Mouse (Mus musculus) lung, postnatal 0 days (tissue): ENCODE measurements around the gene Olfr1314. TPM values are rescaled to one million over a fixed set of nuclear protein-coding genes. Genes with fewer than 3 reads are reported as not detected.

Experiments used
- ATAC-seq: fragments of 200-750 bp; cut with Nextera tagmentation; 2 replicates; pipeline ENCODE4 v1.8.0; 2017; ENCODE audit warnings: moderate library complexity
- DNase-seq: peaks from one replicate; pipeline ENCODE4 v3.0.0-alpha.2; 2016; ENCODE audit warnings: low spot score
- H3K27ac ChIP-seq: fragments of 300-500 bp; sonication (generic); 2 replicates; pipeline ENCODE4 v1.5.1; 2014; ENCODE audit warnings: antibody characterized with exemption, mild to moderate bottlenecking, low read length, mixed read lengths
- H3K27me3 ChIP-seq: fragments of 300-500 bp; sonication (generic); replicated peaks from 2 replicates; pipeline ENCODE4 v1.6.1; 2014; ENCODE audit warnings: low read length, mixed read lengths; ENCODE audit not compliant: insufficient read depth
- H3K36me3 ChIP-seq: fragments of 300-500 bp; sonication (generic); 2 replicates; pipeline ENCODE4 v1.6.1; 2014; ENCODE audit warnings: low read length, mixed read lengths; ENCODE audit not compliant: insufficient read depth
- H3K4me1 ChIP-seq: fragments of 300-500 bp; sonication (generic); 2 replicates; pipeline ENCODE4 v1.6.1; 2014; ENCODE audit warnings: antibody characterized with exemption, low read depth, low read length, mixed read lengths; ENCODE audit not compliant: insufficient read depth
- H3K4me2 ChIP-seq: fragments of 300-500 bp; sonication (generic); replicated peaks from 2 replicates; pipeline ENCODE4 v1.6.1; 2014; ENCODE audit warnings: low read depth, mild to moderate bottlenecking, low read length, moderate library complexity, mixed read lengths
- H3K4me3 ChIP-seq: fragments of 300-500 bp; sonication (generic); 2 replicates; pipeline ENCODE4 v1.5.1; 2014; ENCODE audit warnings: low read depth, low read length
- H3K9ac ChIP-seq: fragments of 300-500 bp; sonication (generic); replicated peaks from 2 replicates; pipeline ENCODE4 v1.6.1; 2014; ENCODE audit warnings: low read depth, mild to moderate bottlenecking
- H3K9me3 ChIP-seq: fragments of 300-500 bp; sonication (generic); 2 replicates; pipeline ENCODE4 v1.6.1; 2016; ENCODE audit warnings: low read length, mixed read lengths
- CTCF ChIP-seq: IDR thresholded peaks from 2 replicates; pipeline ENCODE4 v1.5.1; 2016; ENCODE audit warnings: antibody characterized with exemption, mild to moderate bottlenecking
- EP300 ChIP-seq: IDR thresholded peaks from 2 replicates; pipeline ENCODE4 v1.6.1; 2016; ENCODE audit warnings: antibody characterized with exemption, mild to moderate bottlenecking, control low read depth
- WGBS: fragments of 180-500 bp; shearing (Covaris S2); extraction: QIAGEN DNeasy Blood & Tissue Kit; methylation state at CpG from one replicate; pipeline ENCODE4 v1.1.7; 2014; 5-methylcytosine and 5-hydroxymethylcytosine counted together
- polyA plus RNA-seq: library from polyadenylated mRNA; unstranded; fragments of >200 nt; fragmentation: Nextera tagmentation; extraction: Ambion mirVana; gene quantifications from 2 replicates; pipeline ENCODE4 v1.2.1, GENCODE M21; 2015

Olfr1314 gene
- polyA plus RNA-seq = not detected in 2 replicates

GRCm38 (mm10) chr2:112096681-112097080 lies at the start of gene Olfr1314:
TSS of gene Olfr1314 (minus strand) at chr2:112096781.
- H3K36me3 ChIP-seq = no peaks in the 10 kb centered on the region
- no peaks in the 10 kb centered on the region for H3K4me1 ChIP-seq
- no peak within 1 kb of the TSS for H3K4me3 ChIP-seq
- H3K27me3 ChIP-seq = no peaks in the 10 kb centered on the region
- no peaks in the 10 kb centered on the region for H3K9me3 ChIP-seq
- DNase-seq = no peak
- H3K9ac ChIP-seq = no peak within 1 kb of the TSS
- H3K4me2 ChIP-seq = no peak within 1 kb of the TSS
- no peak within 1 kb of the TSS for H3K27ac ChIP-seq
- no peak for ATAC-seq
- TF ChIP-seq EP300 (no peak), CTCF (no peak)

- no peak within 1 kb of the TSS for H3K4me2 ChIP-seq
- no peak within 1 kb of the TSS for H3K9ac ChIP-seq
- H3K27me3 ChIP-seq = no peaks in the 10 kb centered on the region
- 54% methylated on average over 2 of the region's 2 CpGs for WGBS
- TF ChIP-seq CTCF (no peak), EP300 (no peak)
- ATAC-seq (no peak), DNase-seq (no peak)
- H3K36me3 ChIP-seq = no peaks in the 10 kb centered on the region
- H3K4me3 ChIP-seq = no peak within 1 kb of the TSS
- no peaks in the 10 kb centered on the region for H3K4me1 ChIP-seq
- no peak within 1 kb of the TSS for H3K27ac ChIP-seq
- H3K9me3 ChIP-seq = no peaks in the 10 kb centered on the region
Observed at GRCm38 (mm10) chr2:112140029-112140428, 43.4 kb upstream of the Olfr1314 start, which contains the start of gene Olfr1317. TSS of gene Olfr1317 (plus strand) at chr2:112140329.

GRCm38 (mm10) chr2:112134877-112135276 lies 38.3 kb upstream of the Olfr1314 start, which contains the start of gene Olfr1316:
TSS of gene Olfr1316 (minus strand) at chr2:112134977.
- no peak within 1 kb of the TSS for H3K4me3 ChIP-seq
- H3K4me2 ChIP-seq = no peak within 1 kb of the TSS
- no peaks in the 10 kb centered on the region for H3K9me3 ChIP-seq
- DNase-seq (no peak), ATAC-seq (no peak)
- H3K9ac ChIP-seq = no peak within 1 kb of the TSS
- no peaks in the 10 kb centered on the region for H3K4me1 ChIP-seq
- 83% methylated on average over 2 of the region's 2 CpGs for WGBS
- TF ChIP-seq CTCF (no peak), EP300 (no peak)
- H3K36me3 ChIP-seq = no peaks in the 10 kb centered on the region
- no peaks in the 10 kb centered on the region for H3K27me3 ChIP-seq
- no peak within 1 kb of the TSS for H3K27ac ChIP-seq

GRCm38 (mm10) chr2:112115340-112115739 lies 18.8 kb upstream of the Olfr1314 start, which contains the start of gene Olfr1315-ps1:
TSS of gene Olfr1315-ps1 (minus strand) at chr2:112115440.
- WGBS = 58% methylated on average over 1 of the region's 1 CpGs
- ATAC-seq = no peak

GRCm38 (mm10) chr2:112077743-112078142 lies 18.8 kb downstream of the Olfr1314 start, which contains the start of gene Olfr1313:
TSS of gene Olfr1313 (minus strand) at chr2:112077843.
- no peak within 1 kb of the TSS for H3K4me2 ChIP-seq
- H3K4me3 ChIP-seq = no peak within 1 kb of the TSS
- H3K9me3 ChIP-seq = no peaks in the 10 kb centered on the region
- no peak within 1 kb of the TSS for H3K27ac ChIP-seq
- DNase-seq = no peak
- no peaks in the 10 kb centered on the region for H3K36me3 ChIP-seq
- no peak for TF ChIP-seq EP300
- no peak for TF ChIP-seq CTCF
- H3K27me3 ChIP-seq = no peaks in the 10 kb centered on the region
- no peak within 1 kb of the TSS for H3K9ac ChIP-seq
- H3K4me1 ChIP-seq = no peaks in the 10 kb centered on the region
- no peak for ATAC-seq

More at GRCm38 (mm10) chr2:112115340-112115739, 18.8 kb upstream of the Olfr1314 start, which contains the start of gene Olfr1315-ps1:
- Histone ChIP-seq H3K9ac (no peak within 1 kb of the TSS), H3K27ac (no peak within 1 kb of the TSS), H3K4me3 (no peak within 1 kb of the TSS), H3K36me3 (no peaks in the 10 kb centered on the region), H3K27me3 (no peaks in the 10 kb centered on the region), H3K4me2 (no peak within 1 kb of the TSS), H3K4me1 (no peaks in the 10 kb centered on the region), H3K9me3 (no peaks in the 10 kb centered on the region)
- no peak for TF ChIP-seq CTCF
- no peak for TF ChIP-seq EP300
- DNase-seq = no peak

- H3K27me3 ChIP-seq = no peaks in the 10 kb centered on the region
- no peak for TF ChIP-seq CTCF
- TF ChIP-seq EP300 = no peak
- no peak for ATAC-seq
- H3K27ac ChIP-seq = no peak within 1 kb of the TSS
- WGBS = 22% methylated on average over 1 of the region's 1 CpGs
- no peak for DNase-seq
- H3K36me3 ChIP-seq = no peaks in the 10 kb centered on the region
- H3K4me1 ChIP-seq = no peaks in the 10 kb centered on the region
- no peak within 1 kb of the TSS for H3K9ac ChIP-seq
- no peaks in the 10 kb centered on the region for H3K9me3 ChIP-seq
- H3K4me3 ChIP-seq = no peak within 1 kb of the TSS
- H3K4me2 ChIP-seq = no peak within 1 kb of the TSS
Observed at GRCm38 (mm10) chr2:112050138-112050537, 46.4 kb downstream of the Olfr1314 start, which contains the start of gene Olfr1312. TSS of gene Olfr1312 (minus strand) at chr2:112050238.

Other genes with a start within 250 kb of the Olfr1314 start
- not detected in 2 replicates for gene Olfr1305, start 219.6 kb downstream of the Olfr1314 start, polyA plus RNA-seq
- gene Olfr1306, start 180.5 kb downstream of the Olfr1314 start, polyA plus RNA-seq = not detected in 2 replicates
- not detected in 2 replicates for gene Olfr1307, start 147.3 kb downstream of the Olfr1314 start, polyA plus RNA-seq
- gene Olfr1308, start 131.8 kb downstream of the Olfr1314 start, polyA plus RNA-seq = not detected in 2 replicates
- gene Olfr1309, start 106.5 kb downstream of the Olfr1314 start, polyA plus RNA-seq = not detected in 2 replicates
- not detected in 2 replicates for gene Olfr1310, start 84.1 kb downstream of the Olfr1314 start, polyA plus RNA-seq
- gene Olfr1311, start 72.4 kb downstream of the Olfr1314 start, polyA plus RNA-seq = not detected in 2 replicates
- gene Olfr1312, start 46.5 kb downstream of the Olfr1314 start, polyA plus RNA-seq = not detected in 2 replicates
- gene Olfr1313, start 18.9 kb downstream of the Olfr1314 start, polyA plus RNA-seq = not detected in 2 replicates
- gene Olfr1315-ps1, start 18.7 kb upstream of the Olfr1314 start, polyA plus RNA-seq = not detected in 2 replicates
- gene Olfr1316, start 38.2 kb upstream of the Olfr1314 start, polyA plus RNA-seq = not detected in 2 replicates
- not detected in 2 replicates for gene Olfr1317, start 43.5 kb upstream of the Olfr1314 start, polyA plus RNA-seq
- 0.05 TPM in 1 of 2 replicates, not detected in the other for gene Olfr1318, start 57.4 kb upstream of the Olfr1314 start, polyA plus RNA-seq
- gene Lpcat4, start 142.7 kb upstream of the Olfr1314 start, polyA plus RNA-seq = 11.0 and 11.9 TPM in 2 replicates
- gene Nutm1, start 162.5 kb upstream of the Olfr1314 start, polyA plus RNA-seq = 0.02 TPM in 1 of 2 replicates, not detected in the other
- 116 and 120 TPM in 2 replicates for gene Nop10, start 165.1 kb upstream of the Olfr1314 start, polyA plus RNA-seq
- 9.0 and 9.7 TPM in 2 replicates for gene Slc12a6, start 169.0 kb upstream of the Olfr1314 start, polyA plus RNA-seq
- gene Gm21985, start 169.5 kb upstream of the Olfr1314 start, polyA plus RNA-seq = not detected in 2 replicates